Mouse (Mus musculus) limb, embryonic 10.5 days (tissue): ENCODE data around the gene Fbxo2. TPM values are rescaled to one million over a fixed set of nuclear protein-coding genes. Genes with fewer than 3 reads are reported as not detected.
A peak's percentile ranks its signal among the peaks of the same experiment; 100 is the strongest.
"Not testable (repeated sequence)": the region's sequence is repeated elsewhere in the genome, so short reads cannot be mapped to it uniquely, and the experiment has no call there.

Source experiments
- DNase-seq: peaks from one replicate; pipeline ENCODE4 v3.0.0-alpha.2; 2017; ENCODE audit warnings: low spot score
- H3K27ac ChIP-seq: fragments of 300-500 bp; sonication (generic); 2 replicates; pipeline ENCODE4 v1.5.1; 2016; ENCODE audit warnings: mild to moderate bottlenecking
- H3K27me3 ChIP-seq: fragments of 300-500 bp; sonication (generic); 2 replicates; pipeline ENCODE4 v1.6.1; 2016; ENCODE audit warnings: low read depth, mild to moderate bottlenecking; ENCODE audit not compliant: poor library complexity, severe bottlenecking
- H3K36me3 ChIP-seq: fragments of 300-500 bp; sonication (generic); 2 replicates; pipeline ENCODE4 v1.6.1; 2016; ENCODE audit warnings: mild to moderate bottlenecking, moderate library complexity
- H3K4me1 ChIP-seq: fragments of 300-500 bp; sonication (generic); 2 replicates; pipeline ENCODE4 v1.6.1; 2016
- H3K4me3 ChIP-seq: fragments of 300-500 bp; sonication (generic); 2 replicates; pipeline ENCODE4 v1.5.1; 2016; ENCODE audit warnings: mild to moderate bottlenecking, moderate library complexity
- H3K9me3 ChIP-seq: fragments of 300-500 bp; sonication (generic); replicated peaks from 2 replicates; pipeline ENCODE4 v1.6.1; 2016; ENCODE audit warnings: mild to moderate bottlenecking
- WGBS: fragments of 180-500 bp; shearing (Covaris S2); methylation state at CpG from one replicate; pipeline ENCODE4 v1.1.7; 2016; 5-methylcytosine and 5-hydroxymethylcytosine counted together
- polyA plus RNA-seq: library from polyadenylated mRNA; unstranded; fragments of >200 nt; fragmentation: Nextera tagmentation; extraction: Ambion mirVana; gene quantifications from 2 replicates; pipeline ENCODE4 v1.2.1, GENCODE M21; 2016

The Fbxo2 gene
- polyA plus RNA-seq, result 0.49 and 0.65 TPM in 2 replicates

- Histone ChIP-seq H3K27me3 (peaks cover 89% of the 10 kb centered on the region), H3K4me3 (peak within 1 kb of the TSS; percentile 66), H3K36me3 (peaks cover 8% of the 10 kb centered on the region), H3K9me3 (no peaks in the 10 kb centered on the region), H3K27ac (peak within 1 kb of the TSS; percentile 82), H3K4me1 (peaks cover 55% of the 10 kb centered on the region)
- peak; percentile 66 for DNase-seq
- WGBS, result under 1% methylated on average over 43 of the region's 43 CpGs
Measured at GRCm38 (mm10) chr4:148160436-148161390, at the start of gene Fbxo2, which contains the start of gene Fbxo44. TSS of gene Fbxo2 (plus strand) at chr4:148160621. TSS of gene Fbxo44 (minus strand) at chr4:148160482.

DNA sequence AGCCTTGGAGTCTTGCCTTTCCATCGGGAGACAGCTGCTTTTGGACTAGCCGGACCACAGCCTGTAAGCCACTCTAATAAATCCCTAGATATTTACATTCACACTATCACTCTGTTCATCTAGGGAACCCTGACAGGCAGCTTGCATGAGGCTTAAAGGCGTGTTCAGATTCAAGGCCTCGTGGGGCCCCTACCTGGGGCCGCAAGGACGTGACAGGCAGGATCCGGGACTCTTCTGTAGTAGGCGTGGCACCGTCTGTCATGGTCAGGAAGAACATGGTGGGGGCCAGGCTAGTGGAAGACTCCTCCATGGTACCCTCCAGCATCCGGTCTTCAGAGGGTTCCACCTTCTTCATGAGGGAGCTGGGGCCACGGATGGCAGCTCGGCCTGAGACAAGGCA lies 47.9 kb upstream of the Fbxo2 start:
- WGBS, result 85% methylated on average over 12 of the region's 12 CpGs
- Histone ChIP-seq H3K4me3 (no peak overlapping the region), H3K27me3 (peaks cover 21% of the 10 kb centered on the region), H3K9me3 (no peaks in the 10 kb centered on the region), H3K36me3 (no peaks in the 10 kb centered on the region), H3K4me1 (peaks cover 26% of the 10 kb centered on the region), H3K27ac (no peak overlapping the region)
- DNase-seq, result no peak

GRCm38 (mm10) chr4:148114758-148115391 lies 45.5 kb upstream of the Fbxo2 start:
- peak; percentile 96 for DNase-seq
- Histone ChIP-seq H3K9me3 (no peaks in the 10 kb centered on the region), H3K4me1 (peaks cover 17% of the 10 kb centered on the region), H3K36me3 (no peaks in the 10 kb centered on the region), H3K27me3 (0 out of 2 replicates have a peak, but pooled peaks cover 8% of the 10 kb centered on the region), H3K27ac (peak overlapping the region; percentile 70), H3K4me3 (peak overlapping the region; percentile 18)
- 6% methylated on average over 15 of the region's 15 CpGs for WGBS

DNA sequence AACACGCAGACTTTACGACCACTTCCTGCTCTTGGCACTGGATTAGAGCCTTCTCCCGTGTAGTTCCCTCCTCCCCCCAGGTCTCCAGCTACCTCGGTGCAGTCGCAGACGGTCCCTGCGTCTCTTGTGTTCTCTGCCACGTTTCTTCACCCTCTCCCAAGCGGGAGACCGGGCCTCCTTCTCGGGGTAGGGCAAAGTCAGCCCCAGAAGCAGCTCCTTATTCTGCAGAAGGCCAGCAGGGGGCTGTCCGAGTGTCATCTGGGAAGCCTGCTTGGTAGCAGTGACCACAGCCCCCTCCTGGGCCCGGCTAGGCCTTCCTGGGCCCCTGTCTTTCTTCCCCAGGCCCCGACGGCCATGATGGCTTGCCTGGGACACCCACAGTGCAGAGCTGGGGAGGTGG lies 45.0 kb upstream of the Fbxo2 start:
- H3K27ac ChIP-seq, result peak overlapping the region; percentile 70
- 0 out of 2 replicates have a peak, but pooled peaks cover 8% of the 10 kb centered on the region for H3K27me3 ChIP-seq
- peak; percentile 75 for DNase-seq
- 3% methylated on average over 15 of the region's 15 CpGs for WGBS
- no peaks in the 10 kb centered on the region for H3K36me3 ChIP-seq
- H3K4me3 ChIP-seq, result peak overlapping the region; percentile 18
- H3K9me3 ChIP-seq, result no peaks in the 10 kb centered on the region
- H3K4me1 ChIP-seq, result peaks cover 17% of the 10 kb centered on the region

GRCm38 (mm10) chr4:148116657-148117056 lies 43.8 kb upstream of the Fbxo2 start:
- Histone ChIP-seq H3K4me1 (peaks cover 25% of the 10 kb centered on the region), H3K36me3 (no peaks in the 10 kb centered on the region), H3K27ac (no peak overlapping the region), H3K9me3 (no peaks in the 10 kb centered on the region), H3K4me3 (no peak overlapping the region), H3K27me3 (0 out of 2 replicates have a peak, but pooled peaks cover 8% of the 10 kb centered on the region)
- 80% methylated on average over 4 of the region's 4 CpGs for WGBS
- no peak for DNase-seq

- H3K27ac ChIP-seq, result no peak overlapping the region
- 0 out of 2 replicates have a peak, but pooled peaks cover 8% of the 10 kb centered on the region for H3K27me3 ChIP-seq
- H3K4me1 ChIP-seq, result peaks cover 32% of the 10 kb centered on the region
- 76% methylated on average over 4 of the region's 4 CpGs for WGBS
- H3K36me3 ChIP-seq, result no peaks in the 10 kb centered on the region
- H3K4me3 ChIP-seq, result no peak overlapping the region
- DNase-seq, result no peak
- no peaks in the 10 kb centered on the region for H3K9me3 ChIP-seq
Measured at GRCm38 (mm10) chr4:148117392-148117791, 43.0 kb upstream of the Fbxo2 start.

- H3K4me3 ChIP-seq, H3K27ac ChIP-seq, DNase-seq, H3K36me3 ChIP-seq, H3K27me3 ChIP-seq, H3K9me3 ChIP-seq: not testable (repeated sequence)
- WGBS, result 86% methylated on average over 9 of the region's 9 CpGs
- peaks cover 48% of the 10 kb centered on the region for H3K4me1 ChIP-seq
Measured at GRCm38 (mm10) chr4:148119578-148119977, 40.8 kb upstream of the Fbxo2 start.

GRCm38 (mm10) chr4:148120555-148120954 lies 39.9 kb upstream of the Fbxo2 start:
- no peak for DNase-seq
- H3K27me3 ChIP-seq, result 0 out of 2 replicates have a peak, but pooled peaks cover 3% of the 10 kb centered on the region
- H3K4me1 ChIP-seq, result peaks cover 46% of the 10 kb centered on the region
- WGBS, result 83% methylated on average over 9 of the region's 9 CpGs
- H3K9me3 ChIP-seq, result no peaks in the 10 kb centered on the region
- no peaks in the 10 kb centered on the region for H3K36me3 ChIP-seq
- H3K4me3 ChIP-seq, result no peak overlapping the region
- peak overlapping the region; percentile 87; the same call in 1 of the 2 replicates for H3K27ac ChIP-seq

GRCm38 (mm10) chr4:148121362-148121761 lies 39.1 kb upstream of the Fbxo2 start:
- peak overlapping the region; percentile 87 for H3K27ac ChIP-seq
- H3K9me3 ChIP-seq, result no peaks in the 10 kb centered on the region
- no peak for DNase-seq
- no peaks in the 10 kb centered on the region for H3K36me3 ChIP-seq
- H3K4me3 ChIP-seq, result no peak overlapping the region
- H3K4me1 ChIP-seq, result peaks cover 43% of the 10 kb centered on the region
- H3K27me3 ChIP-seq, result no peaks in the 10 kb centered on the region
- WGBS, result 91% methylated on average over 4 of the region's 4 CpGs

GRCm38 (mm10) chr4:148121982-148122693 lies 38.3 kb upstream of the Fbxo2 start:
- H3K4me1 ChIP-seq, result peaks cover 47% of the 10 kb centered on the region
- DNase-seq, result peak; percentile 81
- H3K4me3 ChIP-seq, result peak overlapping the region; percentile 28
- no peaks in the 10 kb centered on the region for H3K27me3 ChIP-seq
- WGBS, result 17% methylated on average over 5 of the region's 6 CpGs
- no peaks in the 10 kb centered on the region for H3K36me3 ChIP-seq
- peak overlapping the region; percentile 87 for H3K27ac ChIP-seq
- H3K9me3 ChIP-seq, result no peaks in the 10 kb centered on the region

GRCm38 (mm10) chr4:148122694-148123066 lies 37.7 kb upstream of the Fbxo2 start:
- 0 out of 2 replicates have a peak, but pooled peaks cover under 1% of the 10 kb centered on the region for H3K27me3 ChIP-seq
- no peak for DNase-seq
- peak overlapping the region; percentile 87 for H3K27ac ChIP-seq
- H3K36me3 ChIP-seq, result no peaks in the 10 kb centered on the region
- WGBS, result 54% methylated on average over 3 of the region's 3 CpGs
- H3K4me1 ChIP-seq, result peaks cover 47% of the 10 kb centered on the region
- H3K4me3 ChIP-seq, result peak overlapping the region; percentile 28
- no peaks in the 10 kb centered on the region for H3K9me3 ChIP-seq

DNA sequence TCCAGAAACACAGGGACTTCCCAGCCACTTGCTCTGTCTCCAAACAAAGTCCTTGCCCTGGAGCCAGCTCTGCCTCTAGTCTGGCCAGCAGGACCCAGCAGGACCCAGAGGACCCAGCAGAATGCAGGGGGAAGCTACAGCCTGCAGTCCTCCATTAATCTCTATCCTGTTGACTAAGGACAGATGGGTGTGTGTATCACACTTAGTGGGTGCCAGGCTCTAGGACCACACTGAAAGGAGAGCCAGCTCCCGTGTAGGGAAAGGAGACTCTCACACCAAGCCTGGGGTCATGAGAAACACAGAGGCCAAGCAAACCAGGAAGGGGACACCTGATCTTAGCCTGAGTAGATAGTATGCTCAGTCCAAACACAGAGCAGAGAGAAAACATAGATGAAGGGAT lies 32.2 kb upstream of the Fbxo2 start:
- no peak overlapping the region for H3K4me3 ChIP-seq
- H3K27me3 ChIP-seq, result peaks cover 39% of the 10 kb centered on the region
- no peak overlapping the region for H3K27ac ChIP-seq
- no peaks in the 10 kb centered on the region; the same call in 1 of the 2 replicates for H3K36me3 ChIP-seq
- 50% methylated on average over 1 of the region's 1 CpGs for WGBS
- H3K9me3 ChIP-seq, result no peaks in the 10 kb centered on the region
- H3K4me1 ChIP-seq, result peaks cover 58% of the 10 kb centered on the region
- DNase-seq, result no peak
